Mouse (Mus musculus): Measurements from ENCODE around the gene Cyld.
A peak's percentile ranks its signal among the peaks of the same experiment; 100 is the strongest.
"Not testable (repeated sequence)": the region's sequence is repeated elsewhere in the genome, so short reads cannot be mapped to it uniquely, and the experiment has no call there.

Cyld gene

GRCm38 (mm10) chr8:88689151-88689550, 7.7 kb upstream of the Cyld start:
- DNase-seq (ENCODE audit: low read depth, low spot score), result no peak

GRCm38 (mm10) chr8:88689891-88690290, 6.9 kb upstream of the Cyld start:
- DNase-seq (ENCODE audit: low read depth, low spot score), result no peak

GRCm38 (mm10) chr8:88691342-88691948, 5.4 kb upstream of the Cyld start:
- DNase-seq (ENCODE audit: low read depth, low spot score), result no peak

GRCm38 (mm10) chr8:88691961-88692360, 4.9 kb upstream of the Cyld start:
- no peak for DNase-seq (ENCODE audit: low read depth, low spot score)

GRCm38 (mm10) chr8:88692866-88693265, 4.0 kb upstream of the Cyld start:
- DNase-seq (ENCODE audit: low read depth, low spot score), result no peak

- DNase-seq (ENCODE audit: low read depth, low spot score), result no peak
These were observed 3.5 kb upstream of the Cyld start for GRCm38 (mm10) chr8:88693376-88693775.

GRCm38 (mm10) chr8:88694291-88694690, 2.5 kb upstream of the Cyld start:
- DNase-seq (ENCODE audit: low read depth, low spot score), result no peak

- DNase-seq (ENCODE audit: low read depth, low spot score), result no peak
These were observed 600 bp upstream of the Cyld start for GRCm38 (mm10) chr8:88696228-88696627.

- DNase-seq (ENCODE audit: low read depth, low spot score), result peak; percentile 41
These were observed 809 bp downstream of the Cyld start for GRCm38 (mm10) chr8:88697642-88698031.

- no peak for DNase-seq (ENCODE audit: low read depth, low spot score)
These were observed 1.2 kb downstream of the Cyld start for GRCm38 (mm10) chr8:88698048-88698447.

- no peak for DNase-seq (ENCODE audit: low read depth, low spot score)
These were observed 4.8 kb downstream of the Cyld start for GRCm38 (mm10) chr8:88701611-88702010.

GRCm38 (mm10) chr8:88702816-88703215, 6.0 kb downstream of the Cyld start:
- no peak for DNase-seq (ENCODE audit: low read depth, low spot score)

GRCm38 (mm10) chr8:88723256-88723963, 26.6 kb downstream of the Cyld start:
- DNase-seq (ENCODE audit: low read depth, low spot score), result no peak

GRCm38 (mm10) chr8:88755175-88755791, 58.5 kb downstream of the Cyld start:
- DNase-seq (ENCODE audit: low read depth, low spot score), result peak; percentile 79

- no peak for DNase-seq (ENCODE audit: low read depth, low spot score)
These were observed 65.2 kb downstream of the Cyld start for GRCm38 (mm10) chr8:88761980-88762379.

GRCm38 (mm10) chr8:88771241-88771640, 74.4 kb downstream of the Cyld start:
- no peak for DNase-seq (ENCODE audit: low read depth, low spot score)

GRCm38 (mm10) chr8:88774593-88775297, 77.9 kb downstream of the Cyld start:
- DNase-seq (ENCODE audit: low read depth, low spot score), result no peak

GRCm38 (mm10) chr8:88775298-88775646, 78.4 kb downstream of the Cyld start:
- DNase-seq (ENCODE audit: low read depth, low spot score), result no peak

GRCm38 (mm10) chr8:88780142-88780541, 83.3 kb downstream of the Cyld start:
- DNase-seq (ENCODE audit: low read depth, low spot score), result no peak

- no peak for DNase-seq (ENCODE audit: low read depth, low spot score)
These were observed 84.5 kb downstream of the Cyld start for GRCm38 (mm10) chr8:88781283-88781682.

GRCm38 (mm10) chr8:88783722-88784121, 86.9 kb downstream of the Cyld start:
- DNase-seq (ENCODE audit: low read depth, low spot score), result no peak

GRCm38 (mm10) chr8:88788335-88788734, 91.5 kb downstream of the Cyld start:
- not testable (repeated sequence) for DNase-seq (ENCODE audit: low read depth, low spot score)
